Mouse (Mus musculus): Measurements from ENCODE around the gene Gm20388.

DNA sequence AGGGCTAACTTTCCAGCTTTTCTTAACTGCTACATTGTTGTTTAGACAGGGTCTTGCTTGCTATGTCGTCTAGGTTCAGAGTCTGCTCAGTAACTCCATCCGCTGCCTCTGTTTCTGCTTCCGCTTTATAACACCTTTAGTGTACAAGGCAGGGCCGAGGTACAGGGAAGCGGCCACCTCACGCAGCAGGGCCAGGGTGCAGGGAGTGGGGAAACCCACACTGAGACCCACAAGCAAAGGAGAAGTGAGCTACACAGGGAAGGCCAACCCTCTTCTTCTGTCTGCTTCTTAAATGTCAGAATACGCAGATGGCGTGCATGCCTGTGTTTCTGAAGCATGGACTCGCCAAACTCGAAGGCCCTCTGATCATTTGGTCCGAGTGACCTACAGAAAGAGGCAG is 568.1 kb downstream of the Gm20388 start:
- TF ChIP-seq CTCF (IDR thresholded peaks at IDR 0.05; ENCODE audit: borderline replicate concordance, insufficient read depth, low read depth, low read length) (no peak), POLR2A (IDR thresholded peaks at IDR 0.05; ENCODE audit: borderline replicate concordance, insufficient read depth, low read length) (no peak)
